Mouse (Mus musculus): ENCODE results near the gene Cerk. TPM values are rescaled to one million over a fixed set of nuclear protein-coding genes. Genes with fewer than 3 reads are reported as not detected.
"Not testable (repeated sequence)": the region's sequence is repeated elsewhere in the genome, so short reads cannot be mapped to it uniquely, and the experiment has no call there.

The Cerk gene
- total RNA-seq, 2 experiments from 2014 or later: 29.2 to 32.0 TPM

GRCm38 (mm10) chr15:86113342-86113710 lies 72.6 kb downstream of the Cerk start:
- DNase-seq: no peak

- peak; percentile 37 to 41 for DNase-seq
Measured at GRCm38 (mm10) chr15:86112707-86113341, 73.1 kb downstream of the Cerk start.

DNA sequence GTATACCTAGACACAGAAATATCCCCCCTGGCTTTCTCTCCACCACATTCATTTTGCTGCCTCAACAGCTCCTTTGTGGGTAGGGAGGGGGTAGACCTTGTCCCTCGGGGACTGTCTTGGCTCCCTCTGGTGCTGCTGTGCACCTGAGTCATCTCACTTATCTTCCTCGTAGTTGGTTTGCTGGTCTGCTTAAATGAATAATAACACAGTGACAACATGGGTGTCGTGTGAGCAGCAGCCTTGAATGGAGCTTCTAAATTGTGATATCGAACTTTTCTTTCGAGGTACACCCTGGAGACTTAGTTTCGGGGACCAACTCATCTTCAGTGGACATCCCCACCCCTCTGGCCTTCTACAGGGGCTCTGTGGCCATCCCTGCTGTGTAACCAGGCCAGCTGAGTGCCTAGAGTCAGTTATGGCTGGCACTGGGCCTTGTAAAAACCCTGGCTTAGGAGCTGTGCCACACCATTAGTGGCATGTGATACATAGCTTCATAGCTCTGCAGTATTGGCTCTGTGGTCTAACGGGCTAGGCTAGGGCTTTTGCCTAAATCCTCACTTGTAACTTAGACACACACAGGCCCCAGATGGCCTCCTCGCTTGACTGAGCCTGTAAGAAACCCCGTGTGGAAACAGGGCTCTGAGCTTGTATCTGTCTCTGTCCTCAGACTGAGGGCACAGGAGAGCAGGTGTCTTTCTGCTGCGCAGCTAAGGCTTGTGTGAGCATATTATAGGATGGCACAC lies 75.4 kb downstream of the Cerk start:
- DNase-seq: peak; percentile 35 to 53

DNA sequence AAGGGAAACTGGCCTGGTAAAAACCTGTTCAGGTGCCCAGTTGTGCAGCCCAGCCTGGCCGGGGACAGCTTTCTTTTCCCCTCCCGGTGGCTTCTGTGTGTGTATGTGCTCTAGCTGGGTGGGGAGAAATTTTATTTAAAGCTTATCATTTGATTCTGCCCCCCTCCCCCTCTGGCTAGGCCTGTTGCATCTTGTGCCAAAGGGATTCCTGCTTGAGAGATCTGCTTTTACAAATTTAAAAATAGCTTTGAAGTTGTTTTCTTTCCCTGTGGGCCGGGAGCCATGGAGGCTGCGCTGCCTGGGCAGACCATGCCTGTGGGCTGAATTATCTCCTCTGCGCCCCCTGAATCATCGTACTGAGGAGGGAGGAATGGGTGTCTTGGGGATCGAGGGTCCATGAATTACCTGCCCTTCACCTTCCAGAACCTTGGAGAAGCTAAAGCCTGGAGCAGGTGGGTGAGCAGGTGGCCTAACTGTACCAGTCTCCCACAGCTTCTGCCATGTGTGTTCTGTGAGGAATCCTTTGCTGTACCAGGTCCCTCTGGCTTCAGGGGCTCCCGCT lies 76.2 kb downstream of the Cerk start:
- peak; percentile 76 to 78 for DNase-seq

- DNase-seq: peak; percentile 65 to 74
Measured at GRCm38 (mm10) chr15:86109245-86109644, 76.7 kb downstream of the Cerk start.

DNA sequence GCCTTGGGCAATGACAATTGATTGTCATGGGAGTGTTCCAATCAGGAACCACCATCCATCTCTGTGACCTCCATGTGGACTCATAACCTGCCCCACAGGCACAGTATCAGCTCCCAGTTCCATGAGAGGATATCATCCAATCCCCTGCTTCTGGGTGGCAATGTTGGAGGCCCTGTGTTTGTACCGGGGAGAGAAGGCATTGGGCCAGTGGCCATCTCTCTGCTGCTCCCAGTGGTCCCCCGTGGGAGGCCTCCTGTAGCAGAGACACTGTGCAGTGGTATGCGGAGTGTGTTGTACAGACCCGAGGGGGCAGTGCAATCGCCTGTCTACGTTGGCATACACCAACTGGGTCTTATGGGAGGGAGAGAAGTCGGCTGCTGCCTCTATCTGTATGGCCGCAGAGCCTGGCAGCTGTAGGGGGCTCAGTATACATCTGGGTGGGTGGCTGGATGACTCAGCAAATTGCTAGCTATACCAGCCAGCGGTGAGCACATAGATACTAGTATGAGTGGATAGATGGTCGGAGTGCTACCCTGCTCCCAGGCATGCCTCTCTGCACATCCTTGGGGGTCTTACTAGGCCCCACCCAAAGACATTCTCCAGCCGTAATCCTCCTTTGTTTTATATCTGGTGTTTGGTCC lies 78.0 kb downstream of the Cerk start:
- DNase-seq: no peak

- no peak for DNase-seq
Measured at GRCm38 (mm10) chr15:86105751-86106150, 80.2 kb downstream of the Cerk start.

GRCm38 (mm10) chr15:86105345-86105697 lies 80.6 kb downstream of the Cerk start:
- DNase-seq: no peak

DNA sequence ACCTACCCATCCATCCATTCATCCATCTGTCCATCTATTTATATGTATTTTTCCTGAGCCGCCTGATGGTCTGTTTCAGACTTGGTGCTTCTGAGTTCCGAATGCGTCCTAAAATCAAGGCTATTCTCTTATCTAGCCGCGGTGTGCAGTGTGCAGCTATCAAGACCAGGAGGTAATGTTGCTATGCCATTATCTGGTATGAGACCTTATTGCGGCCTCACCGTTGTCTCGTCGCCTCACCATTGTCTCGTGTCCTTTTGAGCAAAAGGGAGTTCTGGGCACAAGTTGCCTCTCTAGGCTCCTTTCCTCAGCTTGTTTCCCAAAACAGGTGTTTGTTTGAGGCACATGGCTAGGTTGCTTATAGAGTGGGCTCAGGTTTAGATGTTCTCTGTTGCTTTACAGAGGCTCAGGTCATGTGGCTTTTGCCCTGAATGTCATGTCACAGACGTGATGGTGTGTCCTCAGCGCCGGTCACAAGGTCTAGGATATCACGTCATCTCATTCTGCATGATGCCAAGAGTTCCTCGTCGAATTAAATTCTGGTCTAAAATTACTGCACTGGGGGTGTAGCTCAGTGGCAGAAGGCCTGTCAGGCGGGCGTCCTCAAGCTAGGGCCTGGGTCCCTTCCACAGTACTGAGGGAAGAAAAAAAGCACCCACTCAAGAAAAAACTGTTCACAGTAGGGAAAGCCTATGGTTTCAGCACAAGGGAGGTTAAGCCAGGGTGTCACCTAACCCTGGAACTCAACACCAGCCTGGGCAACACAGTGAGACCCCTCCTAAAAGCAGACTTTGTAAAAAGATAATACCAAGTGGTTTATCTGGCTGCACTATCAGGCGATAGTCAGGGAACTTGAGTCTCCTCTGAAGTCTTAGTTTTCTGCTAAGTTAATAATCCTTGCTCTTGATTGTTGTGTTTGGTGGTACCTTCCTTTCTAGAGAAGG lies 81.3 kb downstream of the Cerk start:
- peak; percentile 61 to 62 for DNase-seq

DNA sequence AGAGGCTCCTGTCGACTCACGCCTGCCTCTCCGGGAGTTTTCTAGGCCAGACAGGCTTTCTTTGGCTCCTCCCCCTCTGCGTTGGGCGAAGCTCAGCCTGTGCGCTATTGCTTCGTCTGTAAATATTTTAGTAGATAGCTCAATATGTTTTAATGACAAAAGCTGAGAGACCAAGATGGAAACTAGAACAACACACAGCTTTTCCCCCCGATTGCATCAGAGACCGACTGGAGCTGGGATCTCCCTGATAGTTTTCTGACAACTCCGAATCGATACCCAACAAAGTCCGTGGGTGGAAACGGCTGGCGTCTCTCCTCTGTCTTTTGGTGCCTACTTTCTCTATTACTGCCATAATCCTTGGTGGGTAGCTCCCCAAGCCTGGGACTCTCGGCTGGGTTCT lies 83.6 kb downstream of the Cerk start:
- no peak for DNase-seq

DNA sequence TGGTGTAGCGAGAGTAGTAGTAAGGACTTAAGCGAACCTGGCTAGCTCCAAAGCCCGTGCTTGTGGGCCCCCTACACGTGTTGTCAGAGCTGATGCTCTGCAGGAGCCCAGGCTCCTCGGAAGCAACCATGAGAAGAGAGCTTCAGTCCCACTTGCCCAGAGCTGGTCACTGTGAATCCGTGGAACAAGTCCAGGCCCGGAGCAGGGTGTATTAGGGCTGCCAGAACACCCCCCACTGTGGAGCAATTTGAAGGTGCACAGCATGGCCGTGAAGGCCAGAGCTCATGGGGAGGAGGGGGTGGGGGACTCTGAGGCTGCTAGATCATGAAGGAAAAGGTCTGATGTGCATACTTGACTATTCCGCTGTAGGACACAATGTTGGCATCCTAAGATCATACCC lies 84.4 kb downstream of the Cerk start:
- no peak for DNase-seq

GRCm38 (mm10) chr15:86097871-86098270 lies 88.1 kb downstream of the Cerk start:
- no peak for DNase-seq

DNA sequence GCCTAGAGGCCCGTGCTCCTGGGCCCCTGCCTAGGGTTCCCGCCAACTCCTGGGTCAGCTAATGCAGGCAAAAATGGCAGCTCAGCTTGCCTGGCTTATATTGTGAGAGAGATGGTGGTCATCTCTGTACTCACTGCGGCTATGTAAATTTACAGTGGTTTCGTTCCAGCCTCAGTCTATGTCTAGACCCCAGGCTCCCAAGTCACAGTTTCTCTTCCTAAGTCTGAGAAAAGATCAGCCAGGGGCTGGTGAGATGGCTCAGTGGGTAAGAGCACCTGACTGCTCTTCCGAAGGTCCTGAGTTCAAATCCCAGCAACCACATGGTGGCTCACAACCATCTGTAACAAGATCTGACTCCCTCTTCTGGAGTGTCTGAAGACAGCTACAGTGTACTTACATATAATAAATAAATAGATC lies 89.3 kb downstream of the Cerk start:
- not testable (repeated sequence) for DNase-seq

- DNase-seq: peak; percentile 65 to 72
Measured at GRCm38 (mm10) chr15:86095722-86096603, 90.0 kb downstream of the Cerk start.

DNA sequence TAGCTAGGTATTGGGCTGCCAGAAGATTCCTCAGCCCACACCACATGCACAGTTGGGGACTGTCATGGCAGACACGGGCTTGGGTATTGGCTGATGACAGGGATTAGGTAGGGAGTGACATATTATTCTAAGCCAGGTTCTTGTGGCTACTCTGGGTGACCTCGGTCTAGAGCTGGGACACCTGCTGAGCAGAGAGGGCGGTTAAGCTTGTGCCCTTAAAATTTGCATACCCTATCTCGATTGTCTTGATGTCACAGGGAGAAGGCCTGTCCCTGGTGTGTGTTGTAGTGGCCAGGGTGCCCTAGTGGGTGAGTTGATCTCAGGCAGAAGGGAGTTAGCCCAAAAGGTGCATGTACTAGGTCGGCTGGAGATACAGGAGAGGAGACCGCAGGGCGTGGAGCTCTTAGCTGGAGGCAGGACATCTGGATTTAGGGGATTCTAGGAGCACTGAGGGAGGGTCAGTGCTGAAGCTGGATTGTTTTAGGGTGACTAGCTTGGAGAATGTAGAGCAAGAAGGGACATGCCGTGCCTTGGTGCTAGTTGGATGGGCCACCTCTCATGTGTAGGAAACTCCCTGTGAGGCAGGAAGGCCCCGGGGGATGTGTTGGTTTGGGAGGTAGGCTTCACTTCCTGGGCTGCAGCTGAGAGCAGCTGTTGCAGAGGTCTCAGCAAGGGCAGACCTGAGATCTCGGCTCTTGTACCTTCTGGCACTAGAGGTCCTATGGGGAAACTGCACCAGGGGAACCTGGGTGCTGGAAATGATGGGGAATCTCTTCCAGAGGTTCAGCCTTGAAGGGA lies 91.4 kb downstream of the Cerk start:
- peak in 1 of 2 experiments; percentile 48 for DNase-seq

DNA sequence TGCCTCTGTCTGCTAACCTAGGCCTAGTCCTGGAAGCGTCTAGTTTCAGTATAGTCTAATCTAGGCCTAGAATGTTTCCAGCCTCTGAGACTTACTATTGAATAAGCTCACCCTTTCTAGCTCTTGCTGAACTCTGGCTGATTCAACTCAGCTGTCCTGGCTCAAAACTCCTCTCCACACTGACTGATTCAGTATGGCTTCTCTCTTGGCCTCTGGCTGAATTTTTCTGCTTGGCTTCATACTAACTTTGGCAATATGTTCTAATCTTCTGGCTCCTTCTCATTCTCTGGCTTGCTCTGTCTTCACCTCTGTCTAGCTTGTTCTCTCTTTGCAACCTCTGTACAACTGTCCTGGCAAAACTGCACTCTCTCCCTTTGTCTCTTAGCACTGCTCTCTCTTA lies 92.7 kb downstream of the Cerk start:
- peak; percentile 69 to 81 for DNase-seq

DNA sequence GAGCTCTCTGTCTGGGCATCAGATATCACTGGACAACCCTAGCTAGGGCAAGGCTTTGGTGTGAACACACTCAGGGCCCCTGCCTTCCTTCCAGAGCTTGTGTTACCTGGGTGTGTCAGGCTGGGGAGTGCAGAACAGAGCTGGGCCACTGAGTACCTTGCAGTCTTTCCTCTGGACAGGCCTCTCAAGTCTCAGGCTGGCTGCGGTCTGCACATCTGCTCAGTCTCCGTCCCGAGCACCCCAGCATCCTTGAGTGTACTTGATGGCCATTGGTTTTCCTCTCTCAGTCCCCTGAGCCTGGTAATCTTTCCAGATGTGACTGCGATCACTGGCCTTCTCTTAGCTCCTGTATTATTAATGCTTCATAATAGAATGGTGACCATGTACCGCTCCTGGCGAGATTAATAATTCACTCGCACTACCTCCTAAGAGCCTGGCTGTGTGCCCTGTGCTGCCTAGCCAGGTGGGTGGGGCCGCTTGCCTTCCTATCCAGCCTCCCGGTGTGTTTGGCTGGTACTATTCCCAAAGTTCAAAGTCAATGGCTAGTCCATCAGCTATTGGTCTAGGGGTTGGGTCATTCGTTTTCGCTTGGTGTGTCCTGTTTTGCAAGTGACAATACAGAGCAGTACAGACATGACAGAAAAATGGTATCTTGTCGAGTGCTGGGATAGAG lies 93.8 kb downstream of the Cerk start:
- DNase-seq: peak; percentile 65 to 66

GRCm38 (mm10) chr15:86091201-86091997 lies 94.5 kb downstream of the Cerk start:
- no peak for DNase-seq

DNA sequence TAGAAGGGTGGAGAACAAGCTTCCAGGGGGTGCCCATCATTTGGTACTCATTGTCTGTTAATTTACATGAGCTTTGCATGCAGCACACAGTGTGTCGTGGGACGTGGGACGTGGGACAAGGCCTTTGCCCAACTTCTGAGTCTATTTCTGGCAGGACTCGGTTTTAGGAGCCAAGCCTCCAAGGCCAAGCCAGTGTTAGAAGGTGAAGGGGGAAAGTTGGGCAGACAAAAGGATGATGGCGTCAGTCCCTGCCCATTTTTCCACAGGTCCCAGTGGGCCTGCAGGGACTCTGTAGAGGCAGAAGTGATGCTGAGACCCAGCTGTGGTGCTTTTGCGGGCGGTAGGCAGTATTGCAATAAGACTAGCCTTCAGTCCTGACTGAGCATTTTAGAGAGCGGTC lies 95.4 kb downstream of the Cerk start:
- DNase-seq: peak in 1 of 2 experiments; percentile 61
